In the genomic region with DNA sequence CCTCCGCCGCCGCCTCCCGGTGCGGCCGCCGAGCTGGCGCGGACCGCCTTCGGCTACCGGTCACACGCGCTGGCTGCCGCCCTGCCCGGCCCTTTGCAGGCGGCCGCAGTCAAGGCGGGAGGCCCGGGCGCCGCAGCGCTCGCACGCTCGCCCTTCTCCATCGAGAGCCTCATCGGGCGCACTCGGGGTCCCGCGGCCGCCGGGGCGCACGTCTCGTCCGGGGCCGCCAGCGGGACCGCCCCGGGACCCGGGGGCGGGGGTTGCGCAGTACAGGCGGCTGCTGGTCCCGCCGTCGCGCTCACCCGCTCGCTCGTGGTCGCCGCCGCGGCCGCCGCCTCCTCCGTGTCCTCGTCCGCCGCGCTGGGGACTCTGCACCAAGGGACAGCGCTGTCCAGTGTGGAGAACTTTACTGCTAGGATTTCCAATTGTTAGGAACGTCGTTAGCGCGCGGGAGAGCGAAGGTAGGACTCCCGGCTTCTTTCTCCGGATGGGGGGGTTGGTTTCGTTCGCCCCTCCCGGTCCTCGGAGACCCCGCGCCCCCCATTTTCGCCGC, we compare ENCODE assay signal across 9 mouse cellular contexts. TPM values are rescaled to one million over a fixed set of nuclear protein-coding genes. Genes with fewer than 3 reads are reported as not detected.
DNase-seq lines count a peak whose midpoint lies in the region; ATAC-seq and TF ChIP-seq lines count a peak whose summit lies in the region.
"Had no signal": no experiment of that assay in that cellular context is flagged by ENCODE, and none has a peak within 500 bp of the region (broad histone marks: within the 10 kb centered on the region; RNA-seq: fewer than 3 reads in every experiment).

No protein-coding gene starts in this region.

- H3K4me1 ChIP-seq in ES-Bruce4 (ENCODE audit: control insufficient read depth, insufficient read depth, low read length): no peaks in the 10 kb centered on the region
- peaks cover 28% of the 10 kb centered on the region for H3K4me1 ChIP-seq in forebrain, embryonic 13.5 days
- peaks cover 36% of the 10 kb centered on the region for H3K4me1 ChIP-seq in kidney, embryonic 16.5 days (ENCODE audit: insufficient read depth, low read length)
- H3K4me1 ChIP-seq in midbrain, embryonic 13.5 days (replicated peaks): peaks cover 35% of the 10 kb centered on the region

- WGBS in forebrain, embryonic 13.5 days: under 1% methylated on average over 39 of the region's 81 CpGs
- 0% methylated on average over 50 of the region's 81 CpGs for WGBS in kidney, embryonic 16.5 days
- WGBS in midbrain, embryonic 13.5 days: 0% methylated on average over 60 of the region's 81 CpGs

- peak; percentile 16 to 65 for DNase-seq in adrenal gland, adult (ENCODE audit: inconsistent age in 2 of 2, low spot score in 1 of 2)
- DNase-seq in adrenal gland, postnatal 4 days (ENCODE audit: low spot score in 2 of 2): no peak
- no peak for DNase-seq in right cerebral cortex, adult 2 months (ENCODE audit: low spot score in 2 of 2)
- DNase-seq in frontal cortex, postnatal 36 days (ENCODE audit: low spot score in 2 of 2): no peak

- no peaks in the 10 kb centered on the region for H3K9me3 ChIP-seq in ES-Bruce4 (replicated peaks; ENCODE audit: control insufficient read depth, insufficient read depth, low read length, poor library complexity, severe bottlenecking)
- H3K9me3 ChIP-seq in forebrain, embryonic 13.5 days (replicated peaks): no peaks in the 10 kb centered on the region
- H3K9me3 ChIP-seq in kidney, embryonic 16.5 days (ENCODE audit: low read length): no peaks in the 10 kb centered on the region
- H3K9me3 ChIP-seq in midbrain, embryonic 13.5 days: no peaks in the 10 kb centered on the region

- TF ChIP-seq POLR2A in ES-Bruce4 (IDR thresholded peaks at IDR 0.05; ENCODE audit: insufficient read depth, low read length): no peak

- peak overlapping the region; percentile 65 for H3K4me2 ChIP-seq in forebrain, embryonic 13.5 days
- H3K4me2 ChIP-seq in kidney, embryonic 16.5 days (replicated peaks; ENCODE audit: low read depth, low read length): peak overlapping the region; percentile 77
- peak overlapping the region; percentile 63 for H3K4me2 ChIP-seq in midbrain, embryonic 13.5 days (replicated peaks)

- H3K4me3 ChIP-seq in ES-Bruce4 (ENCODE audit: low read depth, low read length): peak overlapping the region; percentile 54
- peak overlapping the region; percentile 44 for H3K4me3 ChIP-seq in forebrain, embryonic 13.5 days
- H3K4me3 ChIP-seq in kidney, embryonic 16.5 days (ENCODE audit: low read length): peak overlapping the region; percentile 66
- H3K4me3 ChIP-seq in midbrain, embryonic 13.5 days (replicated peaks): peak overlapping the region; percentile 47

- ATAC-seq in forebrain, embryonic 13.5 days: peak; percentile 25; the same call in 1 of the 2 replicates
- ATAC-seq in kidney, embryonic 16.5 days (ENCODE audit: low FRiP score, low TSS enrichment): no peak
- ATAC-seq in midbrain, embryonic 13.5 days: peak; percentile 18; the same call in 1 of the 2 replicates

- peaks cover 67% of the 10 kb centered on the region for H3K27me3 ChIP-seq in ES-Bruce4 (ENCODE audit: control insufficient read depth, insufficient read depth, low read length, poor library complexity, severe bottlenecking)
- peaks cover 93% of the 10 kb centered on the region for H3K27me3 ChIP-seq in forebrain, embryonic 13.5 days
- peaks cover 76% of the 10 kb centered on the region for H3K27me3 ChIP-seq in kidney, embryonic 16.5 days (ENCODE audit: insufficient read depth, low read length)
- H3K27me3 ChIP-seq in midbrain, embryonic 13.5 days: peaks cover 92% of the 10 kb centered on the region

- H3K9ac ChIP-seq in ES-Bruce4 (ENCODE audit: low read depth, poor library complexity, severe bottlenecking): peak overlapping the region; percentile 87
- H3K9ac ChIP-seq in forebrain, embryonic 13.5 days: peak overlapping the region; percentile 64
- peak overlapping the region; percentile 84 for H3K9ac ChIP-seq in kidney, embryonic 16.5 days (replicated peaks; ENCODE audit: low read length)
- H3K9ac ChIP-seq in midbrain, embryonic 13.5 days (replicated peaks): peak overlapping the region; percentile 67

- no peak for TF ChIP-seq CTCF in ES-Bruce4 (IDR thresholded peaks at IDR 0.05; ENCODE audit: low read depth, low read length)

- no peak for TF ChIP-seq EP300 in ES-Bruce4 (IDR thresholded peaks at IDR 0.05; ENCODE audit: insufficient read depth, low read depth, low read length)

- no peak overlapping the region for H3K27ac ChIP-seq in ES-Bruce4 (ENCODE audit: insufficient read depth, low read length)
- H3K27ac ChIP-seq in forebrain, embryonic 13.5 days: no peak overlapping the region
- peak overlapping the region; percentile 75; the same call in 1 of the 2 replicates for H3K27ac ChIP-seq in kidney, embryonic 16.5 days (ENCODE audit: low read length)
- no peak overlapping the region for H3K27ac ChIP-seq in midbrain, embryonic 13.5 days

- H3K36me3 ChIP-seq in ES-Bruce4 (ENCODE audit: control insufficient read depth, insufficient read depth, low read length, poor library complexity, severe bottlenecking): no peaks in the 10 kb centered on the region
- H3K36me3 ChIP-seq in forebrain, embryonic 13.5 days (ENCODE audit: poor library complexity, severe bottlenecking): no peaks in the 10 kb centered on the region
- no peaks in the 10 kb centered on the region for H3K36me3 ChIP-seq in kidney, embryonic 16.5 days (ENCODE audit: insufficient read depth, low read length)
- no peaks in the 10 kb centered on the region for H3K36me3 ChIP-seq in midbrain, embryonic 13.5 days

RNA-seq across cellular contexts. Expression of a gene that starts 1.6 kb away (rescaled TPM):
- total RNA-seq in adrenal gland, postnatal 4 days (2021): 1 to 10 TPM; 2.3 to 3.7 TPM
- polyA plus RNA-seq in ES-Bruce4 (2011; ENCODE audit: insufficient read depth, insufficient read length, low read depth, missing spikeins): not detected in 2 replicates
- polyA plus RNA-seq in forebrain, embryonic 13.5 days (2015; fragmentation: Nextera tagmentation; extraction: Ambion mirVana): 0.68 and 0.80 TPM in 2 replicates
- 2.5 and 3.1 TPM in 2 replicates for polyA plus RNA-seq in kidney, embryonic 16.5 days (2015; fragmentation: Nextera tagmentation; extraction: Ambion mirVana)
- polyA plus RNA-seq in midbrain, embryonic 13.5 days (2015; fragmentation: Nextera tagmentation; extraction: Ambion mirVana): 0.80 and 0.86 TPM in 2 replicates
- total RNA-seq: common myeloid progenitor, adult 5-6 weeks had no signal

RNA-seq across cellular contexts. Expression of a gene that starts 38.8 kb away (rescaled TPM):
- 100 to 1,000 TPM; 464 TPM for total RNA-seq in adrenal gland, postnatal 4 days (2021)
- polyA plus RNA-seq in ES-Bruce4 (2011; ENCODE audit: insufficient read depth, insufficient read length, low read depth, missing spikeins): 1,083 and 1,169 TPM in 2 replicates
- 669 and 719 TPM in 2 replicates for polyA plus RNA-seq in forebrain, embryonic 13.5 days (2015; fragmentation: Nextera tagmentation; extraction: Ambion mirVana)
- 603 and 613 TPM in 2 replicates for polyA plus RNA-seq in kidney, embryonic 16.5 days (2015; fragmentation: Nextera tagmentation; extraction: Ambion mirVana)
- polyA plus RNA-seq in midbrain, embryonic 13.5 days (2015; fragmentation: Nextera tagmentation; extraction: Ambion mirVana): 584 and 625 TPM in 2 replicates

Comparison
In these comparisons a context has a peak if more than half of its experiments do, and no peak if none do; other contexts are left out.
1. DNase-seq: peak in adrenal gland, adult (2 of 2); none in adrenal gland, postnatal 4 days (0 of 2), right cerebral cortex, adult 2 months (0 of 2) and frontal cortex, postnatal 36 days (0 of 2).
2. Peak in every context shown above with its lines, with median percentiles within 50 percentile points of each other: H3K4me3 ChIP-seq, H3K9ac ChIP-seq and H3K4me2 ChIP-seq.